ENCODE assay signal across 9 mouse cellular contexts in genomic region chr5:37027701-37028100, GRCm38 (mm10). TPM values are rescaled to one million over a fixed set of nuclear protein-coding genes. Genes with fewer than 3 reads are reported as not detected.
A peak's percentile ranks its signal among the peaks of the same experiment; 100 is the strongest.
DNase-seq lines count a peak whose midpoint lies in the region; ATAC-seq lines count a peak whose summit lies in the region.
"Had no signal": no experiment of that assay in that cellular context is flagged by ENCODE, and none has a peak within 500 bp of the region (broad histone marks: within the 10 kb centered on the region; RNA-seq: fewer than 3 reads in every experiment).

No protein-coding gene starts in this region.

- peaks cover 56% of the 10 kb centered on the region for H3K27me3 ChIP-seq in heart, embryonic 16.5 days (ENCODE audit: control insufficient read depth, insufficient read depth, low read length)
- peaks cover 70% of the 10 kb centered on the region for H3K27me3 ChIP-seq in hindbrain, embryonic 13.5 days
- peaks cover 43% of the 10 kb centered on the region for H3K27me3 ChIP-seq in midbrain, embryonic 11.5 days (ENCODE audit: control insufficient read depth, insufficient read depth, low read length)

- H3K9ac ChIP-seq in heart, embryonic 16.5 days (ENCODE audit: low read length): no peak overlapping the region
- H3K9ac ChIP-seq in hindbrain, embryonic 13.5 days: peak overlapping the region; percentile 83
- H3K9ac ChIP-seq in midbrain, embryonic 11.5 days (ENCODE audit: low read length): peak overlapping the region; percentile 55; the same call in 1 of the 2 replicates

- WGBS in heart, embryonic 16.5 days: 17% methylated on average over 13 of the region's 13 CpGs
- 13% methylated on average over 13 of the region's 13 CpGs for WGBS in hindbrain, embryonic 13.5 days
- 14% methylated on average over 13 of the region's 13 CpGs for WGBS in midbrain, embryonic 11.5 days

- H3K9me3 ChIP-seq in heart, embryonic 16.5 days (replicated peaks; ENCODE audit: control insufficient read depth, low read length): no peaks in the 10 kb centered on the region
- H3K9me3 ChIP-seq in hindbrain, embryonic 13.5 days: no peaks in the 10 kb centered on the region
- H3K9me3 ChIP-seq in midbrain, embryonic 11.5 days (ENCODE audit: control insufficient read depth, low read length): no peaks in the 10 kb centered on the region

- no peak for DNase-seq in heart, postnatal 4 days
- DNase-seq in midbrain, embryonic 11.5 days (ENCODE audit: low spot score, missing footprints): no peak
- DNase-seq in frontal cortex, postnatal 14 days (ENCODE audit: low spot score in 2 of 2): no peak
- DNase-seq in left cerebral cortex, adult 9 months (ENCODE audit: low spot score in 2 of 2): no peak
- no peak for DNase-seq in cerebellum, adult 9-10 months

- no peak overlapping the region for H3K27ac ChIP-seq in heart, embryonic 16.5 days (ENCODE audit: low read length)
- no peak overlapping the region for H3K27ac ChIP-seq in brown adipose tissue, adult 24 weeks (replicated peaks; ENCODE audit: low read depth, low read length)
- H3K27ac ChIP-seq in hindbrain, embryonic 13.5 days: peak overlapping the region; percentile 86
- H3K27ac ChIP-seq in midbrain, embryonic 11.5 days (ENCODE audit: low read depth, low read length): no peak overlapping the region

- H3K4me2 ChIP-seq in heart, embryonic 16.5 days (ENCODE audit: low read depth, low read length): peak overlapping the region; percentile 97
- peak overlapping the region; percentile 86 for H3K4me2 ChIP-seq in hindbrain, embryonic 13.5 days
- peak overlapping the region; percentile 88 for H3K4me2 ChIP-seq in midbrain, embryonic 11.5 days

- peak overlapping the region; percentile 65 for H3K4me3 ChIP-seq in heart, embryonic 16.5 days (ENCODE audit: low read length)
- H3K4me3 ChIP-seq in brown adipose tissue, adult 24 weeks (ENCODE audit: insufficient read depth, low read depth, low read length): peak overlapping the region; percentile 58
- H3K4me3 ChIP-seq in hindbrain, embryonic 13.5 days: peak overlapping the region; percentile 70
- peak overlapping the region; percentile 50 for H3K4me3 ChIP-seq in midbrain, embryonic 11.5 days (ENCODE audit: low read depth, low read length)

- ATAC-seq in heart, embryonic 16.5 days (replicated peaks; ENCODE audit: extremely low read depth, insufficient read depth, low FRiP score): no peak
- 0 out of 2 replicates have a peak, but pooled peaks have one; percentile 14 for ATAC-seq in hindbrain, embryonic 13.5 days (ENCODE audit: low FRiP score)
- ATAC-seq in midbrain, embryonic 11.5 days (ENCODE audit: low FRiP score): 0 out of 2 replicates have a peak, but pooled peaks have one; percentile 5

- peaks cover 11% of the 10 kb centered on the region for H3K4me1 ChIP-seq in heart, embryonic 16.5 days (ENCODE audit: control insufficient read depth, insufficient read depth, low read length)
- H3K4me1 ChIP-seq in brown adipose tissue, adult 24 weeks (ENCODE audit: control insufficient read depth, insufficient read depth, insufficient read length, low read length): no peaks in the 10 kb centered on the region; the same call in 1 of the 2 replicates
- H3K4me1 ChIP-seq in hindbrain, embryonic 13.5 days (replicated peaks): peaks cover 29% of the 10 kb centered on the region
- peaks cover 8% of the 10 kb centered on the region for H3K4me1 ChIP-seq in midbrain, embryonic 11.5 days (ENCODE audit: control insufficient read depth, insufficient read depth, low read length)

- no peaks in the 10 kb centered on the region for H3K36me3 ChIP-seq in heart, embryonic 16.5 days (ENCODE audit: control insufficient read depth, insufficient read depth)
- H3K36me3 ChIP-seq in hindbrain, embryonic 13.5 days: no peaks in the 10 kb centered on the region
- H3K36me3 ChIP-seq in midbrain, embryonic 11.5 days (ENCODE audit: control insufficient read depth, insufficient read depth, low read length): no peaks in the 10 kb centered on the region
- H3K36me3 ChIP-seq: G1E had no signal

RNA-seq across cellular contexts. Expression of gene Wfs1, which starts 38.7 kb away (rescaled TPM):
- polyA plus RNA-seq in heart, embryonic 16.5 days (2015; fragmentation: Nextera tagmentation; extraction: Ambion mirVana): 18.4 and 19.2 TPM in 2 replicates
- total RNA-seq in heart, postnatal 4 days (2021): 10 to 100 TPM; 26.3 to 27.7 TPM
- polyA plus RNA-seq in brown adipose tissue, adult 24 weeks (2012; ENCODE audit: insufficient read depth, insufficient read length, missing spikeins): 13.6 and 14.2 TPM in 2 replicates
- polyA plus RNA-seq in hindbrain, embryonic 13.5 days (2015; fragmentation: Nextera tagmentation; extraction: Ambion mirVana): 5.0 and 6.0 TPM in 2 replicates
- polyA plus RNA-seq in midbrain, embryonic 11.5 days (2014; fragmentation: Nextera tagmentation; extraction: Ambion mirVana): 6.4 and 7.0 TPM in 2 replicates

RNA-seq across cellular contexts. Expression of gene Gm1043, which starts 57.5 kb away (rescaled TPM):
- polyA plus RNA-seq in heart, embryonic 16.5 days (2015; fragmentation: Nextera tagmentation; extraction: Ambion mirVana): not detected in 2 replicates
- not detected for total RNA-seq in heart, postnatal 4 days (2021)
- polyA plus RNA-seq in brown adipose tissue, adult 24 weeks (2012; ENCODE audit: insufficient read depth, insufficient read length, missing spikeins): not detected in 2 replicates
- 1.5 and 1.6 TPM in 2 replicates for polyA plus RNA-seq in hindbrain, embryonic 13.5 days (2015; fragmentation: Nextera tagmentation; extraction: Ambion mirVana)
- polyA plus RNA-seq in midbrain, embryonic 11.5 days (2014; fragmentation: Nextera tagmentation; extraction: Ambion mirVana): 0.04 TPM in 2 replicates
- polyA plus RNA-seq: G1E had no signal
